Mouse (Mus musculus): ENCODE results near the gene Fam89a. TPM values are rescaled to one million over a fixed set of nuclear protein-coding genes. Genes with fewer than 3 reads are reported as not detected.
A peak's percentile ranks its signal among the peaks of the same experiment; 100 is the strongest.

Gene Fam89a
- total and polyA plus RNA-seq, 2 experiments from 2014 or later = 0.26 to 1.2 TPM

- peak; percentile 82 for DNase-seq (ENCODE audit: low spot score)
- peak overlapping the region; percentile 92 for H3K9ac ChIP-seq (replicated peaks; ENCODE audit: low read length, poor library complexity, severe bottlenecking)
- no peaks in the 10 kb centered on the region for H3K36me3 ChIP-seq (ENCODE audit: insufficient read depth, low read length)
- H3K27ac ChIP-seq (ENCODE audit: low read depth, low read length) = peak overlapping the region; percentile 97
- 0 out of 2 replicates have a peak, but pooled peaks cover 3% of the 10 kb centered on the region for H3K27me3 ChIP-seq (ENCODE audit: insufficient read depth, low read length)
- 3% methylated on average over 20 of the region's 51 CpGs for WGBS
- H3K4me1 ChIP-seq (ENCODE audit: insufficient read depth, low read length) = peaks cover 20% of the 10 kb centered on the region; the same call in 1 of the 2 replicates
- TF ChIP-seq CTCF (IDR thresholded peaks at IDR 0.05) = no peak
- peak overlapping the region; percentile 82 for H3K4me2 ChIP-seq (ENCODE audit: low read depth, low read length, poor library complexity, severe bottlenecking)
- H3K4me3 ChIP-seq (ENCODE audit: low read depth, low read length) = peak overlapping the region; percentile 78
- no peaks in the 10 kb centered on the region for H3K9me3 ChIP-seq (ENCODE audit: low read length)
- ATAC-seq (ENCODE audit: low FRiP score) = peak; percentile 71
Observed at GRCm38 (mm10) chr8:124793172-124793651, 41.6 kb upstream of the Fam89a start.

- H3K27ac ChIP-seq (ENCODE audit: low read depth, low read length) = peak within 1 kb of the TSS; percentile 97
- peak within 1 kb of the TSS; percentile 82 for H3K4me2 ChIP-seq (ENCODE audit: low read depth, low read length, poor library complexity, severe bottlenecking)
- peaks cover 20% of the 10 kb centered on the region; the same call in 1 of the 2 replicates for H3K4me1 ChIP-seq (ENCODE audit: insufficient read depth, low read length)
- no peaks in the 10 kb centered on the region for H3K9me3 ChIP-seq (ENCODE audit: low read length)
- no peak for TF ChIP-seq CTCF (IDR thresholded peaks at IDR 0.05)
- DNase-seq (ENCODE audit: low spot score) = peak; percentile 96
- H3K4me3 ChIP-seq (ENCODE audit: low read depth, low read length) = peak within 1 kb of the TSS; percentile 78
- H3K27me3 ChIP-seq (ENCODE audit: insufficient read depth, low read length) = 0 out of 2 replicates have a peak, but pooled peaks cover 3% of the 10 kb centered on the region
- 1% methylated on average over 38 of the region's 39 CpGs for WGBS
- H3K9ac ChIP-seq (replicated peaks; ENCODE audit: low read length, poor library complexity, severe bottlenecking) = peak within 1 kb of the TSS; percentile 92
- H3K36me3 ChIP-seq (ENCODE audit: insufficient read depth, low read length) = no peaks in the 10 kb centered on the region
- ATAC-seq (ENCODE audit: low FRiP score) = peak; percentile 88
Observed at GRCm38 (mm10) chr8:124792708-124793107, 41.1 kb upstream of the Fam89a start, which contains the start of gene Trim67. Trim67 (plus strand) TSS chr8:124793092.

- peak overlapping the region; percentile 78 for H3K4me3 ChIP-seq (ENCODE audit: low read depth, low read length)
- DNase-seq (ENCODE audit: low spot score) (peak; percentile 74), ATAC-seq (ENCODE audit: low FRiP score) (peak; percentile 12)
- H3K9ac ChIP-seq (replicated peaks; ENCODE audit: low read length, poor library complexity, severe bottlenecking) = peak overlapping the region; percentile 92
- no peaks in the 10 kb centered on the region for H3K9me3 ChIP-seq (ENCODE audit: low read length)
- H3K4me2 ChIP-seq (ENCODE audit: low read depth, low read length, poor library complexity, severe bottlenecking) = peak overlapping the region; percentile 82
- H3K36me3 ChIP-seq (ENCODE audit: insufficient read depth, low read length) = no peaks in the 10 kb centered on the region
- no peak for TF ChIP-seq CTCF (IDR thresholded peaks at IDR 0.05)
- 2% methylated on average over 32 of the region's 32 CpGs for WGBS
- H3K27ac ChIP-seq (ENCODE audit: low read depth, low read length) = peak overlapping the region; percentile 97
- H3K27me3 ChIP-seq (ENCODE audit: insufficient read depth, low read length) = 0 out of 2 replicates have a peak, but pooled peaks cover 3% of the 10 kb centered on the region
- H3K4me1 ChIP-seq (ENCODE audit: insufficient read depth, low read length) = peaks cover 17% of the 10 kb centered on the region; the same call in 1 of the 2 replicates
Observed at GRCm38 (mm10) chr8:124792186-124792585, 40.6 kb upstream of the Fam89a start.

GRCm38 (mm10) chr8:124791751-124792150, 40.1 kb upstream of the Fam89a start:
- DNase-seq (ENCODE audit: low spot score) (peak; percentile 24), ATAC-seq (ENCODE audit: low FRiP score) (no peak)
- H3K36me3 ChIP-seq (ENCODE audit: insufficient read depth, low read length) = no peaks in the 10 kb centered on the region
- peak overlapping the region; percentile 92 for H3K9ac ChIP-seq (replicated peaks; ENCODE audit: low read length, poor library complexity, severe bottlenecking)
- WGBS = 39% methylated on average over 4 of the region's 4 CpGs
- peak overlapping the region; percentile 82 for H3K4me2 ChIP-seq (ENCODE audit: low read depth, low read length, poor library complexity, severe bottlenecking)
- peak overlapping the region; percentile 78; the same call in 1 of the 2 replicates for H3K4me3 ChIP-seq (ENCODE audit: low read depth, low read length)
- 0 out of 2 replicates have a peak, but pooled peaks cover 3% of the 10 kb centered on the region for H3K27me3 ChIP-seq (ENCODE audit: insufficient read depth, low read length)
- no peaks in the 10 kb centered on the region for H3K9me3 ChIP-seq (ENCODE audit: low read length)
- H3K27ac ChIP-seq (ENCODE audit: low read depth, low read length) = peak overlapping the region; percentile 97
- H3K4me1 ChIP-seq (ENCODE audit: insufficient read depth, low read length) = peaks cover 13% of the 10 kb centered on the region; the same call in 1 of the 2 replicates
- TF ChIP-seq CTCF (IDR thresholded peaks at IDR 0.05) = no peak

GRCm38 (mm10) chr8:124790676-124791075, 39.0 kb upstream of the Fam89a start:
- Histone ChIP-seq H3K4me2 (ENCODE audit: low read depth, low read length, poor library complexity, severe bottlenecking) (no peak overlapping the region), H3K4me1 (ENCODE audit: insufficient read depth, low read length) (peaks cover 9% of the 10 kb centered on the region; the same call in 1 of the 2 replicates), H3K27ac (ENCODE audit: low read depth, low read length) (no peak overlapping the region), H3K9ac (replicated peaks; ENCODE audit: low read length, poor library complexity, severe bottlenecking) (no peak overlapping the region), H3K36me3 (ENCODE audit: insufficient read depth, low read length) (no peaks in the 10 kb centered on the region), H3K9me3 (ENCODE audit: low read length) (no peaks in the 10 kb centered on the region), H3K4me3 (ENCODE audit: low read depth, low read length) (no peak overlapping the region), H3K27me3 (ENCODE audit: insufficient read depth, low read length) (0 out of 2 replicates have a peak, but pooled peaks cover 3% of the 10 kb centered on the region)
- no peak for DNase-seq (ENCODE audit: low spot score)
- 82% methylated on average over 4 of the region's 4 CpGs for WGBS
- no peak for ATAC-seq (ENCODE audit: low FRiP score)
- no peak for TF ChIP-seq CTCF (IDR thresholded peaks at IDR 0.05)

- WGBS = 90% methylated on average over 13 of the region's 13 CpGs
- H3K4me3 ChIP-seq (ENCODE audit: low read depth, low read length) = no peak overlapping the region
- DNase-seq (ENCODE audit: low spot score) (peak; percentile 36), ATAC-seq (ENCODE audit: low FRiP score) (no peak)
- H3K4me2 ChIP-seq (ENCODE audit: low read depth, low read length, poor library complexity, severe bottlenecking) = no peak overlapping the region
- H3K27me3 ChIP-seq (ENCODE audit: insufficient read depth, low read length) = no peaks in the 10 kb centered on the region
- no peak overlapping the region for H3K27ac ChIP-seq (ENCODE audit: low read depth, low read length)
- no peak overlapping the region for H3K9ac ChIP-seq (replicated peaks; ENCODE audit: low read length, poor library complexity, severe bottlenecking)
- H3K36me3 ChIP-seq (ENCODE audit: insufficient read depth, low read length) = no peaks in the 10 kb centered on the region
- no peaks in the 10 kb centered on the region for H3K4me1 ChIP-seq (ENCODE audit: insufficient read depth, low read length)
- no peaks in the 10 kb centered on the region for H3K9me3 ChIP-seq (ENCODE audit: low read length)
- TF ChIP-seq CTCF (IDR thresholded peaks at IDR 0.05) = no peak
Observed at GRCm38 (mm10) chr8:124784613-124785012, 33.0 kb upstream of the Fam89a start.
